Mouse (Mus musculus): Measurements from ENCODE around the gene Dclk1. TPM values are rescaled to one million over a fixed set of nuclear protein-coding genes. Genes with fewer than 3 reads are reported as not detected.

Dclk1 gene
- polyA plus RNA-seq, 1 experiment = 265 TPM

GRCm38 (mm10) chr3:55535591-55536200 lies 293.5 kb downstream of the Dclk1 start:
- Histone ChIP-seq H3K27ac (ENCODE audit: insufficient read depth, low read depth, low read length) (no peak overlapping the region), H3K4me1 (ENCODE audit: control insufficient read depth, insufficient read depth, low read length) (peaks cover 16% of the 10 kb centered on the region), H3K4me3 (ENCODE audit: insufficient read depth, low read depth, low read length) (no peak overlapping the region)
- no peak for TF ChIP-seq POLR2A (IDR thresholded peaks at IDR 0.05; ENCODE audit: insufficient read depth, low read depth, low read length)
- no peak for TF ChIP-seq CTCF (IDR thresholded peaks at IDR 0.05; ENCODE audit: insufficient read depth, low read depth, low read length)
- 76% methylated on average over 9 of the region's 9 CpGs for WGBS

GRCm38 (mm10) chr3:55536901-55537300 lies 294.7 kb downstream of the Dclk1 start:
- Histone ChIP-seq H3K27ac (ENCODE audit: insufficient read depth, low read depth, low read length) (0 out of 2 replicates have a peak overlapping the region, but pooled peaks have one; percentile 6), H3K4me1 (ENCODE audit: control insufficient read depth, insufficient read depth, low read length) (peaks cover 8% of the 10 kb centered on the region), H3K4me3 (ENCODE audit: insufficient read depth, low read depth, low read length) (no peak overlapping the region)
- TF ChIP-seq POLR2A (IDR thresholded peaks at IDR 0.05; ENCODE audit: insufficient read depth, low read depth, low read length) = no peak
- no peak for TF ChIP-seq CTCF (IDR thresholded peaks at IDR 0.05; ENCODE audit: insufficient read depth, low read depth, low read length)
- WGBS = 57% methylated on average over 6 of the region's 6 CpGs

DNA sequence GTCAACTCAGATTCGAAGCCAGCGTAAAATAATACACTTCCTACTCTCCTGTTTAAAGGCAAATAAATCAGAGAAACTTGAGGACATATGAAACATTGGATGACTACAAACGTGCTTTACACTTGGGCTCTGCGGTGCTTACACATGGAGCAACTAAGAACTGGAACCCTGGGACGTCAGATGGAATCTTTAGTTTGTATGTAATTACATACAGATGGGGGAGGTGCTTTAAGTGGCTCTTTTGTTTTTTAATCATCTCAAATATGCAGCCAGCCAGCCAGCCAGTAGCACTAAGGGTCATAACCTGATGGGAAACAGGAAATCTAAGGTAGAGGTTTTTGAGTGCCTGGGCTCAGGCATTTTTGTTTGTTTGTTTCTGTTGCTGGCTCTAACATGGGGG lies 295.6 kb downstream of the Dclk1 start:
- no peak overlapping the region for H3K4me3 ChIP-seq (ENCODE audit: insufficient read depth, low read depth, low read length)
- H3K27ac ChIP-seq (ENCODE audit: insufficient read depth, low read depth, low read length) = peak overlapping the region; percentile 34; the same call in 1 of the 2 replicates
- 47% methylated on average over 5 of the region's 5 CpGs for WGBS
- TF ChIP-seq POLR2A (IDR thresholded peaks at IDR 0.05; ENCODE audit: insufficient read depth, low read depth, low read length) (no peak), CTCF (IDR thresholded peaks at IDR 0.05; ENCODE audit: insufficient read depth, low read depth, low read length) (no peak)
- H3K4me1 ChIP-seq (ENCODE audit: control insufficient read depth, insufficient read depth, low read length) = peaks cover 9% of the 10 kb centered on the region

DNA sequence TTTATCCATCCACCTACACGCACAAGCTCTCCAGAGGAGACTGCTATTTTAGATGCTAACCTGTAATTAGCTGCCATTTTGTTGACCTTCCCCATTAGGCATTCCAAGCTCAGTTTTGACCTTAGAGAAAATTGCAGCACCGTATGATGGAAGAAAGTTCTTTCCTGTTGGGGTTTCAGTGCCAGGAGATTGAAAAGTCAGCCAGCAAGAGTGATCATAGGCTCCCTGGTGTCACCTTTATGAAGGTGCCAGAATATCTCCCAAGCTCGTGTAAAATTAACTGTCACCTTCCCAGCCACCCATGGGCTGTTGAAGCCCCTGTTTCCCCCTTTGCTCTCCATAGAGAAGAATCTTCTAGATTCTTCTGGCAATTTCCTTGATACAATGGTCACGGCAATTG lies 297.2 kb downstream of the Dclk1 start:
- H3K4me3 ChIP-seq (ENCODE audit: insufficient read depth, low read depth, low read length) = no peak overlapping the region
- H3K4me1 ChIP-seq (ENCODE audit: control insufficient read depth, insufficient read depth, low read length) = peaks cover 20% of the 10 kb centered on the region
- H3K27ac ChIP-seq (ENCODE audit: insufficient read depth, low read depth, low read length) = peak overlapping the region; percentile 61; the same call in 1 of the 2 replicates
- TF ChIP-seq CTCF (IDR thresholded peaks at IDR 0.05; ENCODE audit: insufficient read depth, low read depth, low read length) (no peak), POLR2A (IDR thresholded peaks at IDR 0.05; ENCODE audit: insufficient read depth, low read depth, low read length) (no peak)
- WGBS = 33% methylated on average over 4 of the region's 4 CpGs

DNA sequence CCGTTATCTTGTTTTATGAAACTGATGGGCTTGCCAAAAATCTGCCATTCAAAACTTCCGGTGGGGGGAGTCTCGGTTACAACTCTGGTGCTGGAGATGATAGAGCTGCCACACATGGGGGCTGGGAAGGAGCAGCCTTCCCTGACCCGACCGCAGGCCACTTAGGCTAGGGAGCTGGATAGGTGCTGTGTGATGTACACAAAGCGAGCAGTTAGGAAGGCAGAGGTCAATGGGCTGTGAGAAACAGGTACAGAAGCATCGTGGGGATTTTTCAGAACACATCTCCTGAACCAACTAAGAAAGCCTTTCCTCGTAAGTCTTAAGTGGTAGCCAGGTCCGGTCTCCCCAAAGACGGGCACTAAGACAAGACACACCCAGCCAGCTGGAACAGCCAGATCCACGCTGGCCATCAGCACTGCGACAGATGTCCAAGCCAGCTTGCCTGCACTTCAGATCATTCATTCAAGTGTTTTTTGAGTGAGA lies 297.7 kb downstream of the Dclk1 start:
- Histone ChIP-seq H3K4me1 (ENCODE audit: control insufficient read depth, insufficient read depth, low read length) (peaks cover 20% of the 10 kb centered on the region), H3K27ac (ENCODE audit: insufficient read depth, low read depth, low read length) (peak overlapping the region; percentile 61; the same call in 1 of the 2 replicates), H3K4me3 (ENCODE audit: insufficient read depth, low read depth, low read length) (no peak overlapping the region)
- WGBS = 49% methylated on average over 12 of the region's 12 CpGs
- TF ChIP-seq CTCF (IDR thresholded peaks at IDR 0.05; ENCODE audit: insufficient read depth, low read depth, low read length) (no peak), POLR2A (IDR thresholded peaks at IDR 0.05; ENCODE audit: insufficient read depth, low read depth, low read length) (no peak)

DNA sequence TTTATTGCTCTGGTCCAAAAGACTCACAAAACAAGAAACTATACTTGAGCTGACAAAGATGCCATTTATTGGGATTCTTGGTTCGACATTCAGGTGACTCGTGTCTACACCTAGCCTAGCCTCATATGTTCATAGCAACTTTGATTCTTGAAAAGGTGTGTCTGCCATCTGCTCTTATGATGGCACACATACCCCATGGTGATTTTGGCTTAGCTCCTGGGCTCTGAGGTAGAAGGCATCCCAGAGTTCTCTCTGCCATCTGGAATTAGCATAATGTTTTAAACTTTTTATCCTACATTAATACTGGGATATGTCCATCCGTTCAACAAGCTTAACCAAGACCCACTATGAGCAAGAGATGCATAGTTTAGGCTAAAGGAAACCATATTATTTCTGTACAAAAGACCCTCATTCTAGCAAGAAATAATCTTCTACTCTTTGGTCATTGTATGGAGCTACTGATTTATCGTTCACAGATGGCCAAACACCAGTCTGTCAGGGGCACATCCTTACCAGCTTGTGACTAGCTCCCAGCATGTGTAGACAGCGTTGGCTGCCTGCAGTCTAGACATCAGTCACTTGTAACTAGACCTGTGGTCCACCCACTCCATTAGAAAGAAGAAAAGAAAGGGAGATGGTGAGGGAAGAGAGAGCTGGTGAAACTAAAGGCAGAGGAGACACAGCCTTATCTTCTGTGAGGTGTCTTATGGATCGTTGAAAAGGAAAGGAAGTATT lies 298.4 kb downstream of the Dclk1 start:
- TF ChIP-seq CTCF (IDR thresholded peaks at IDR 0.05; ENCODE audit: insufficient read depth, low read depth, low read length) (no peak), POLR2A (IDR thresholded peaks at IDR 0.05; ENCODE audit: insufficient read depth, low read depth, low read length) (no peak)
- peaks cover 20% of the 10 kb centered on the region for H3K4me1 ChIP-seq (ENCODE audit: control insufficient read depth, insufficient read depth, low read length)
- no peak overlapping the region for H3K27ac ChIP-seq (ENCODE audit: insufficient read depth, low read depth, low read length)
- H3K4me3 ChIP-seq (ENCODE audit: insufficient read depth, low read depth, low read length) = no peak overlapping the region
- 90% methylated on average over 6 of the region's 6 CpGs for WGBS

DNA sequence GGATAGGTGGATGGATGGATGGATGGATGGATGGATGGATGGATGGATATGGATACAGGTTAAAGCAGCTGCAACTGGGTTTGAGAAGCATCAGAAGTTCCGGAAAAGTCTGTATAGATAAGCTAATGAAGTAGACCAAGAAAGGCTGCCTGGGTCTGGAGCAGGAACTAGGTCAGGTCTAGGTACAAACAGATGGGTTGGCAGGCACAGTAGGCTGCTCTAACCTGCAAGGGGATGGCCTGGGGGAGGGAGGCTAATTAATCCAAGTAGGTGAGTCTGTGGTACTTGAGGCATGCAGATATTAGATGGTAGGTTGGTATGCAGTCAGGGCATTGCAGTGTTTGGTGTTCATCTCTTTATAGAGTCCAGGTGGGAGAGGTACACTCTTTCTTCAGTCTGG lies 299.6 kb downstream of the Dclk1 start:
- TF ChIP-seq POLR2A (IDR thresholded peaks at IDR 0.05; ENCODE audit: insufficient read depth, low read depth, low read length) (no peak), CTCF (IDR thresholded peaks at IDR 0.05; ENCODE audit: insufficient read depth, low read depth, low read length) (no peak)
- peak overlapping the region; percentile 78 for H3K27ac ChIP-seq (ENCODE audit: insufficient read depth, low read depth, low read length)
- peaks cover 23% of the 10 kb centered on the region for H3K4me1 ChIP-seq (ENCODE audit: control insufficient read depth, insufficient read depth, low read length)
- 90% methylated on average over 1 of the region's 1 CpGs for WGBS
- no peak overlapping the region for H3K4me3 ChIP-seq (ENCODE audit: insufficient read depth, low read depth, low read length)

DNA sequence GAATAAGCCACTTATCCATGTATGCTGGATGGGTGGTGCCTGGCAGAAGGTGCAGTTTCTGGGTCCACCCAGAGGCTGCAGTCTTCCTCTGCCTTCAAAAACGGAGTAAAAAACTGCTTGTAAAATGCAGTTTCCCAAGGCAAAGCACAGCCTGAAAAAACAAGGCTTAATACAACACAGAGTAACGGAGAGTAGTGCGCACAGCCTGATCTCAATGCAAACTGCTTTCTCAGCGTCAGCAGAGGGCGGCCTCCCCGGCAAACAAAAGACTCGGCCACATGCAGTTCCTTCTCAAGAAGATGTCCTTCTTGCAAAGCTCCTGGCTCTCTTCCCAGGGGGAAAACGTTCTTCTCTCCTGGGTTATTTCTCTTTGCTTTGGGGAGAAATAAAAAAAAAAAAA lies 300.1 kb downstream of the Dclk1 start:
- 2% methylated on average over 8 of the region's 8 CpGs for WGBS
- TF ChIP-seq POLR2A (IDR thresholded peaks at IDR 0.05; ENCODE audit: insufficient read depth, low read depth, low read length) (peak; percentile 20; the same call in 1 of the 2 replicates), CTCF (IDR thresholded peaks at IDR 0.05; ENCODE audit: insufficient read depth, low read depth, low read length) (no peak)
- Histone ChIP-seq H3K27ac (ENCODE audit: insufficient read depth, low read depth, low read length) (peak overlapping the region; percentile 78), H3K4me3 (ENCODE audit: insufficient read depth, low read depth, low read length) (peak overlapping the region; percentile 34), H3K4me1 (ENCODE audit: control insufficient read depth, insufficient read depth, low read length) (peaks cover 23% of the 10 kb centered on the region)

DNA sequence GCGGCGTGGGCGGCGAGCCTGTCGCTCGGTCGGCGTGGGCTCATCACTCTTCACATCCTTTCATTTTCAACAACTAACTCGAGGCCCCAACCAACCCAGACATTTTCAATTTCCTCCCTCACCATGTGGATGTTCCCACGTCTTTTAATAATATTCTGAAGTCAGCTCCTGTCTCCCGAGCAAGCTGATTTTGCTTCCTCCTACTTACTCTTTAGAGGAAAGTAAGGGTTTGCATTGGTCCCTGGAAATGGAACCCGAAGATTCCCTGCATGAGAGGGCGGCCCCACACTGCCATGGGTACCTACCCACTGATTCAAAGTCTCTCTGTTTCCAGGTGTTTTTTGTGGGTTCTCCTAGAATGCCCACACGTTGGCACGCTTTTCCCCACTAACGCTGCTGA lies 300.8 kb downstream of the Dclk1 start:
- H3K4me3 ChIP-seq (ENCODE audit: insufficient read depth, low read depth, low read length) = peak overlapping the region; percentile 34
- WGBS = 21% methylated on average over 16 of the region's 16 CpGs
- peak overlapping the region; percentile 78 for H3K27ac ChIP-seq (ENCODE audit: insufficient read depth, low read depth, low read length)
- H3K4me1 ChIP-seq (ENCODE audit: control insufficient read depth, insufficient read depth, low read length) = peaks cover 23% of the 10 kb centered on the region
- TF ChIP-seq POLR2A (IDR thresholded peaks at IDR 0.05; ENCODE audit: insufficient read depth, low read depth, low read length) = no peak
- TF ChIP-seq CTCF (IDR thresholded peaks at IDR 0.05; ENCODE audit: insufficient read depth, low read depth, low read length) = no peak
